Mouse (Mus musculus) heart, embryonic 14.5 days (tissue): ENCODE results near the gene Marveld3. TPM values are rescaled to one million over a fixed set of nuclear protein-coding genes. Genes with fewer than 3 reads are reported as not detected.

Source experiments
- ATAC-seq: fragments of 200-750 bp; cut with Nextera tagmentation; 2 replicates; pipeline ENCODE4 v1.8.0; 2017; ENCODE audit warnings: low read depth, moderate TSS enrichment; ENCODE audit not compliant: insufficient number of reproducible peaks, insufficient read depth, low FRiP score
- H3K27ac ChIP-seq, 2 experiments: fragments of 200-500 bp in 1 of 2; fragments of 300-500 bp in 1 of 2; sonication (generic) in 1 of 2; replicated peaks in 1 of 2; 2 replicates each; pipeline ENCODE4 v1.5.1; 2012 to 2014; ENCODE audit warnings: low read depth in 2 of 2, low read length in 2 of 2, control low read depth in 1 of 2, mild to moderate bottlenecking in 1 of 2, mixed read lengths in 1 of 2; ENCODE audit not compliant: control insufficient read depth in 1 of 2, insufficient read depth in 1 of 2
- H3K27me3 ChIP-seq: fragments of 300-500 bp; sonication (generic); 2 replicates; pipeline ENCODE4 v1.6.1; 2014; ENCODE audit warnings: mild to moderate bottlenecking, low read length, control low read depth; ENCODE audit not compliant: control insufficient read depth, insufficient read depth
- H3K36me3 ChIP-seq: fragments of 300-500 bp; sonication (generic); 2 replicates; pipeline ENCODE4 v1.6.1; 2014; ENCODE audit warnings: mild to moderate bottlenecking, control low read depth, low read length, mixed read lengths; ENCODE audit not compliant: control insufficient read depth, insufficient read depth
- H3K4me1 ChIP-seq, 2 experiments: fragments of 200-500 bp in 1 of 2; fragments of 300-500 bp in 1 of 2; sonication (generic) in 1 of 2; 2 replicates each; pipeline ENCODE4 v1.6.1; 2012 to 2014; ENCODE audit warnings: low read length in 2 of 2, control low read depth in 1 of 2, mixed read lengths in 1 of 2; ENCODE audit not compliant: control insufficient read depth in 2 of 2, insufficient read depth in 2 of 2
- H3K4me2 ChIP-seq: fragments of 300-500 bp; sonication (generic); 2 replicates; pipeline ENCODE4 v1.6.1; 2014; ENCODE audit warnings: mild to moderate bottlenecking, low read length
- H3K4me3 ChIP-seq, 2 experiments: fragments of 200-500 bp in 1 of 2; fragments of 300-500 bp in 1 of 2; sonication (generic) in 1 of 2; 2 replicates each; pipeline ENCODE4 v1.5.1; 2012 to 2014; ENCODE audit warnings: low read length in 2 of 2, mild to moderate bottlenecking in 2 of 2, control low read depth in 1 of 2, low read depth in 1 of 2, moderate library complexity in 1 of 2; ENCODE audit not compliant: control insufficient read depth in 1 of 2, insufficient read depth in 1 of 2
- H3K9ac ChIP-seq: fragments of 300-500 bp; sonication (generic); 2 replicates; pipeline ENCODE4 v1.6.1; 2014; ENCODE audit warnings: mild to moderate bottlenecking, low read length
- H3K9me3 ChIP-seq: fragments of 300-500 bp; sonication (generic); 2 replicates; pipeline ENCODE4 v1.6.1; 2016; ENCODE audit warnings: low read length, control low read depth; ENCODE audit not compliant: control insufficient read depth
- WGBS: fragments of 180-500 bp; shearing (Covaris S2); extraction: QIAGEN DNeasy Blood & Tissue Kit; methylation state at CpG from one replicate; pipeline ENCODE4 v1.1.7; 2014; 5-methylcytosine and 5-hydroxymethylcytosine counted together
- polyA plus RNA-seq: library from polyadenylated mRNA; unstranded; fragments of >200 nt; fragmentation: Nextera tagmentation; extraction: Ambion mirVana; gene quantifications from 2 replicates; pipeline ENCODE4 v1.2.1, GENCODE M21; 2014

Gene Marveld3
- polyA plus RNA-seq, 1 experiment from 2014 or later = 0.51 TPM

GRCm38 (mm10) chr8:109999974-110000373, 38.0 kb upstream of the Marveld3 start:
- WGBS = 77% methylated on average over 10 of the region's 10 CpGs

GRCm38 (mm10) chr8:109998066-109998465, 36.1 kb upstream of the Marveld3 start:
- H3K4me3 ChIP-seq = no peak overlapping the region
- no peak for ATAC-seq
- no peak overlapping the region for H3K9ac ChIP-seq
- no peak overlapping the region for H3K27ac ChIP-seq
- WGBS = 78% methylated on average over 7 of the region's 7 CpGs
- no peaks in the 10 kb centered on the region for H3K36me3 ChIP-seq
- no peaks in the 10 kb centered on the region for H3K9me3 ChIP-seq
- no peaks in the 10 kb centered on the region for H3K27me3 ChIP-seq
- no peaks in the 10 kb centered on the region for H3K4me1 ChIP-seq
- no peak overlapping the region for H3K4me2 ChIP-seq

More at GRCm38 (mm10) chr8:109999974-110000373, 38.0 kb upstream of the Marveld3 start:
- no peaks in the 10 kb centered on the region for H3K36me3 ChIP-seq
- no peak overlapping the region for H3K27ac ChIP-seq
- no peaks in the 10 kb centered on the region for H3K27me3 ChIP-seq
- H3K4me2 ChIP-seq = no peak overlapping the region
- H3K9ac ChIP-seq = no peak overlapping the region
- H3K4me1 ChIP-seq = no peaks in the 10 kb centered on the region
- H3K9me3 ChIP-seq = no peaks in the 10 kb centered on the region
- H3K4me3 ChIP-seq = no peak overlapping the region
- no peak for ATAC-seq

GRCm38 (mm10) chr8:109997381-109997780, 35.4 kb upstream of the Marveld3 start:
- 82% methylated on average over 9 of the region's 9 CpGs for WGBS
- Histone ChIP-seq H3K36me3 (no peaks in the 10 kb centered on the region), H3K4me3 (no peak overlapping the region), H3K27ac (no peak overlapping the region), H3K27me3 (no peaks in the 10 kb centered on the region), H3K4me1 (no peaks in the 10 kb centered on the region), H3K9me3 (no peaks in the 10 kb centered on the region), H3K4me2 (no peak overlapping the region), H3K9ac (no peak overlapping the region)
- ATAC-seq = no peak

- ATAC-seq = no peak
- Histone ChIP-seq H3K9ac (no peak overlapping the region), H3K4me3 (no peak overlapping the region), H3K9me3 (no peaks in the 10 kb centered on the region), H3K27me3 (no peaks in the 10 kb centered on the region; the same call in 1 of the 2 replicates), H3K4me1 (no peaks in the 10 kb centered on the region), H3K4me2 (no peak overlapping the region), H3K36me3 (no peaks in the 10 kb centered on the region), H3K27ac (no peak overlapping the region)
- WGBS = 79% methylated on average over 1 of the region's 1 CpGs
These were observed 30.9 kb upstream of the Marveld3 start for GRCm38 (mm10) chr8:109992951-109993350.

- Histone ChIP-seq H3K27me3 (no peaks in the 10 kb centered on the region; the same call in 1 of the 2 replicates), H3K9me3 (no peaks in the 10 kb centered on the region), H3K4me3 (no peak overlapping the region), H3K4me2 (no peak overlapping the region), H3K9ac (no peak overlapping the region), H3K27ac (no peak overlapping the region), H3K4me1 (no peaks in the 10 kb centered on the region), H3K36me3 (no peaks in the 10 kb centered on the region)
- WGBS = 72% methylated on average over 5 of the region's 5 CpGs
- ATAC-seq = no peak
These were observed 30.2 kb upstream of the Marveld3 start for GRCm38 (mm10) chr8:109992166-109992565.

- Histone ChIP-seq H3K9ac (no peak within 1 kb of the TSS), H3K4me2 (no peak within 1 kb of the TSS), H3K27me3 (no peaks in the 10 kb centered on the region; the same call in 1 of the 2 replicates), H3K9me3 (no peaks in the 10 kb centered on the region), H3K4me1 (no peaks in the 10 kb centered on the region), H3K4me3 (no peak within 1 kb of the TSS), H3K27ac (no peak within 1 kb of the TSS), H3K36me3 (no peaks in the 10 kb centered on the region)
- whole genome bisulfite sequencing = 74% methylated on average over 8 of the region's 8 CpGs
- ATAC-seq = no peak
These were observed 28.2 kb upstream of the Marveld3 start, which contains the start of gene Tat for GRCm38 (mm10) chr8:109990224-109990623. Gene Tat (plus strand): TSS chr8:109990437.

GRCm38 (mm10) chr8:109989151-109989550, 27.1 kb upstream of the Marveld3 start:
- Histone ChIP-seq H3K9me3 (no peaks in the 10 kb centered on the region), H3K36me3 (no peaks in the 10 kb centered on the region), H3K4me3 (no peak overlapping the region), H3K4me1 (no peaks in the 10 kb centered on the region), H3K27ac (no peak overlapping the region), H3K27me3 (no peaks in the 10 kb centered on the region; the same call in 1 of the 2 replicates), H3K4me2 (no peak overlapping the region), H3K9ac (no peak overlapping the region)
- ATAC-seq = no peak
- 85% methylated on average over 8 of the region's 8 CpGs for whole genome bisulfite sequencing

- Histone ChIP-seq H3K36me3 (no peaks in the 10 kb centered on the region), H3K4me2 (no peak overlapping the region), H3K4me1 (peaks cover 3% of the 10 kb centered on the region in 2 experiments; a peak in 2 of 4 replicates), H3K4me3 (no peak overlapping the region), H3K9me3 (no peaks in the 10 kb centered on the region), H3K27me3 (no peaks in the 10 kb centered on the region; the same call in 1 of the 2 replicates), H3K27ac (no peak overlapping the region), H3K9ac (no peak overlapping the region)
- 58% methylated on average over 7 of the region's 7 CpGs for WGBS
- no peak for ATAC-seq
These were observed 25.8 kb upstream of the Marveld3 start for GRCm38 (mm10) chr8:109987776-109988175.
